Mouse (Mus musculus): Measurements from ENCODE around the gene Pou2f2. TPM values are rescaled to one million over a fixed set of nuclear protein-coding genes. Genes with fewer than 3 reads are reported as not detected.

Gene Pou2f2
- polyA plus RNA-seq, 1 experiment from 2014 or later, result 4.2 TPM

- no peaks in the 10 kb centered on the region for H3K36me3 ChIP-seq (replicated peaks; ENCODE audit: control insufficient read depth, insufficient read depth, low read depth, low read length)
- H3K4me1 ChIP-seq (ENCODE audit: control insufficient read depth, insufficient read depth, low read length), result no peaks in the 10 kb centered on the region
- no peaks in the 10 kb centered on the region for H3K9me3 ChIP-seq (replicated peaks; ENCODE audit: control insufficient read depth, low read length)
- H3K4me3 ChIP-seq (ENCODE audit: low read depth, low read length), result no peak overlapping the region
- no peak overlapping the region for H3K9ac ChIP-seq (replicated peaks; ENCODE audit: low read length)
- H3K4me2 ChIP-seq (ENCODE audit: low read depth, low read length), result no peak overlapping the region
- DNase-seq (ENCODE audit: low spot score), result no peak
- H3K27ac ChIP-seq (replicated peaks; ENCODE audit: low read depth, low read length), result no peak overlapping the region
- WGBS, result 43% methylated on average over 4 of the region's 4 CpGs
- no peaks in the 10 kb centered on the region for H3K27me3 ChIP-seq (ENCODE audit: control insufficient read depth, insufficient read depth, low read length)
- ATAC-seq (replicated peaks; ENCODE audit: insufficient number of reproducible peaks, low FRiP score, low TSS enrichment, low read depth), result no peak
Measured at GRCm38 (mm10) chr7:25099581-25099980, 79.9 kb downstream of the Pou2f2 start.

DNA sequence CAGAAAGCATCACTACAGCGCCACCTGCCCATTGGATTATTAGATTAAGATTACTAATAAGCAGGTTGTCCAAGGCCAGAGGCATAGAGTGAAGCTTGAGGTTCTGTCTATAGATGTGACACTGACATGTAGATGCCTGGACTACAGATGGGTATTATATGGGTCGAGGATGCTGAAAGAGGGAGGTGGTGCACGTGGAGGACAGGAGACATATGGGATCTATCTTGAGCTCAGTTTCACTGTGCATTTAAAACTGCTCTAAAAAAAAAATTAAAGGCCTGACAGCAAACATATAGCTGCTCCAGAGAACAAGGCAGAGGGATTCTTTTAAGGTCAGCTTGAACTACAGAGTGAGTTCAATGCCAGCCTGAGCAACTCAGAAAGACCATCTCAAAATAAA, 81.4 kb downstream of the Pou2f2 start:
- 70% methylated on average over 3 of the region's 3 CpGs for WGBS
- Histone ChIP-seq H3K4me1 (ENCODE audit: control insufficient read depth, insufficient read depth, low read length) (no peaks in the 10 kb centered on the region), H3K36me3 (replicated peaks; ENCODE audit: control insufficient read depth, insufficient read depth, low read depth, low read length) (no peaks in the 10 kb centered on the region), H3K4me2 (ENCODE audit: low read depth, low read length) (no peak overlapping the region), H3K9me3 (replicated peaks; ENCODE audit: control insufficient read depth, low read length) (no peaks in the 10 kb centered on the region), H3K27ac (replicated peaks; ENCODE audit: low read depth, low read length) (no peak overlapping the region), H3K9ac (replicated peaks; ENCODE audit: low read length) (no peak overlapping the region), H3K27me3 (ENCODE audit: control insufficient read depth, insufficient read depth, low read length) (no peaks in the 10 kb centered on the region), H3K4me3 (ENCODE audit: low read depth, low read length) (no peak overlapping the region)
- DNase-seq (ENCODE audit: low spot score), result no peak
- ATAC-seq (replicated peaks; ENCODE audit: insufficient number of reproducible peaks, low FRiP score, low TSS enrichment, low read depth), result no peak

GRCm38 (mm10) chr7:25089875-25090274, 89.7 kb downstream of the Pou2f2 start:
- Histone ChIP-seq H3K4me3 (ENCODE audit: low read depth, low read length) (no peak overlapping the region), H3K27ac (replicated peaks; ENCODE audit: low read depth, low read length) (no peak overlapping the region), H3K9me3 (replicated peaks; ENCODE audit: control insufficient read depth, low read length) (no peaks in the 10 kb centered on the region), H3K27me3 (ENCODE audit: control insufficient read depth, insufficient read depth, low read length) (no peaks in the 10 kb centered on the region), H3K4me1 (ENCODE audit: control insufficient read depth, insufficient read depth, low read length) (peaks cover 2% of the 10 kb centered on the region; the same call in 1 of the 2 replicates), H3K4me2 (ENCODE audit: low read depth, low read length) (no peak overlapping the region), H3K9ac (replicated peaks; ENCODE audit: low read length) (no peak overlapping the region), H3K36me3 (replicated peaks; ENCODE audit: control insufficient read depth, insufficient read depth, low read depth, low read length) (no peaks in the 10 kb centered on the region)
- DNase-seq (ENCODE audit: low spot score) (peak; percentile 34), ATAC-seq (replicated peaks; ENCODE audit: insufficient number of reproducible peaks, low FRiP score, low TSS enrichment, low read depth) (no peak)
- WGBS, result 15% methylated on average over 10 of the region's 10 CpGs

- Histone ChIP-seq H3K27me3 (ENCODE audit: control insufficient read depth, insufficient read depth, low read length) (no peaks in the 10 kb centered on the region), H3K36me3 (replicated peaks; ENCODE audit: control insufficient read depth, insufficient read depth, low read depth, low read length) (peaks cover 1% of the 10 kb centered on the region), H3K4me1 (ENCODE audit: control insufficient read depth, insufficient read depth, low read length) (peaks cover 2% of the 10 kb centered on the region; the same call in 1 of the 2 replicates), H3K27ac (replicated peaks; ENCODE audit: low read depth, low read length) (no peak overlapping the region), H3K4me2 (ENCODE audit: low read depth, low read length) (no peak overlapping the region), H3K9me3 (replicated peaks; ENCODE audit: control insufficient read depth, low read length) (no peaks in the 10 kb centered on the region), H3K9ac (replicated peaks; ENCODE audit: low read length) (no peak overlapping the region; the same call in 1 of the 2 replicates), H3K4me3 (ENCODE audit: low read depth, low read length) (no peak overlapping the region)
- 22% methylated on average over 11 of the region's 11 CpGs for WGBS
- DNase-seq (ENCODE audit: low spot score) (peak; percentile 14), ATAC-seq (replicated peaks; ENCODE audit: insufficient number of reproducible peaks, low FRiP score, low TSS enrichment, low read depth) (0 out of 2 replicates have a peak, but pooled peaks have one; percentile 29)
Measured at GRCm38 (mm10) chr7:25088968-25089367, 90.6 kb downstream of the Pou2f2 start.

DNA sequence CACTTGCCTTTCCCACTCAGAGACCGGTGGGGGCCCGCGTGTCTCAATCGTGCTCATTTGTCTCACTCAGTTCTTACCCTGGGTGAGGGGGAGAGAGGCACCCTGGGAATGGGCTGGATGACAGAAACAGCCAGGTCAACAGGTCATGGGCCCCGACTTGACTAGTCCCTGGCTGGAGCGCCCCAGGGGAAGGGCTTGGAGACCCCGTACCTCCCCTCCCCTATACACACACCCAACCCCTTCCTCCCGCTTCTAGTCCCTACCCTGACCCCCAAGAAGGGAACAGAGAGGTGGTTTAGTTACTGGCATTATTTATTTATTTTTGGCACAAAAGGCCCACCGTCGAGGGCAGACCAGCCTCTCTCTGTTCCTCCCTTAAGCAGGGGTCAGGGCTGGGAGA, 91.0 kb downstream of the Pou2f2 start:
- Histone ChIP-seq H3K9ac (replicated peaks; ENCODE audit: low read length) (no peak overlapping the region; the same call in 1 of the 2 replicates), H3K36me3 (replicated peaks; ENCODE audit: control insufficient read depth, insufficient read depth, low read depth, low read length) (peaks cover 2% of the 10 kb centered on the region), H3K27me3 (ENCODE audit: control insufficient read depth, insufficient read depth, low read length) (no peaks in the 10 kb centered on the region), H3K27ac (replicated peaks; ENCODE audit: low read depth, low read length) (no peak overlapping the region), H3K4me3 (ENCODE audit: low read depth, low read length) (no peak overlapping the region), H3K4me1 (ENCODE audit: control insufficient read depth, insufficient read depth, low read length) (peaks cover 2% of the 10 kb centered on the region; the same call in 1 of the 2 replicates), H3K4me2 (ENCODE audit: low read depth, low read length) (no peak overlapping the region), H3K9me3 (replicated peaks; ENCODE audit: control insufficient read depth, low read length) (no peaks in the 10 kb centered on the region)
- WGBS, result 5% methylated on average over 10 of the region's 10 CpGs
- peak; percentile 40 for DNase-seq (ENCODE audit: low spot score)
- peak; percentile 14; the same call in 1 of the 2 replicates for ATAC-seq (replicated peaks; ENCODE audit: insufficient number of reproducible peaks, low FRiP score, low TSS enrichment, low read depth)

DNA sequence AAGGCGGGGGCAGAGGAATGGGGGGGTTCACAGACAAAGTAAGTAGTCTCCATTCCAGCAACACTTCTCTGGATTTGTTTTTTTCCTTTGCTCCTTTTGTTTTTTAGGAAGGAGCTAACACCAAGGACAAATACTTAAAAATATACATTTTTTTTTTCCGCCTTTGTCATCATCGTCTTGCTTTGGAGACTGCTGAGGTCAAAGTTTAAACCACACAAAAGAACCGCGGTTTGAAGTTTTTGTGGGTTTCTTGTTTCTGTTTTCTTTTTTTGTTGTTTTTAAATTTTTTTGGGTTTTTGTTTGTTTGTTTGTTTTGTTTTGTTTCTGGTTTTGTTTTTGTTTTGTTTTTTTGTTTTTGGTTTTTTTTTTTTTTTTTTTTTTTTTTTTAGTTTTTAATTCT, 91.6 kb downstream of the Pou2f2 start:
- H3K36me3 ChIP-seq (replicated peaks; ENCODE audit: control insufficient read depth, insufficient read depth, low read depth, low read length), result peaks cover 7% of the 10 kb centered on the region
- H3K4me3 ChIP-seq (ENCODE audit: low read depth, low read length), result no peak overlapping the region
- H3K27me3 ChIP-seq (ENCODE audit: control insufficient read depth, insufficient read depth, low read length), result no peaks in the 10 kb centered on the region
- H3K9ac ChIP-seq (replicated peaks; ENCODE audit: low read length), result no peak overlapping the region
- no peaks in the 10 kb centered on the region for H3K9me3 ChIP-seq (replicated peaks; ENCODE audit: control insufficient read depth, low read length)
- whole genome bisulfite sequencing, result 50% methylated on average over 5 of the region's 5 CpGs
- H3K27ac ChIP-seq (replicated peaks; ENCODE audit: low read depth, low read length), result no peak overlapping the region
- H3K4me2 ChIP-seq (ENCODE audit: low read depth, low read length), result no peak overlapping the region
- peaks cover 2% of the 10 kb centered on the region; the same call in 1 of the 2 replicates for H3K4me1 ChIP-seq (ENCODE audit: control insufficient read depth, insufficient read depth, low read length)
- DNase-seq (ENCODE audit: low spot score), result no peak
- no peak for ATAC-seq (replicated peaks; ENCODE audit: insufficient number of reproducible peaks, low FRiP score, low TSS enrichment, low read depth)

GRCm38 (mm10) chr7:25087256-25087912, 92.1 kb downstream of the Pou2f2 start:
- Histone ChIP-seq H3K4me2 (ENCODE audit: low read depth, low read length) (no peak overlapping the region), H3K4me1 (ENCODE audit: control insufficient read depth, insufficient read depth, low read length) (peaks cover 2% of the 10 kb centered on the region; the same call in 1 of the 2 replicates), H3K27ac (replicated peaks; ENCODE audit: low read depth, low read length) (no peak overlapping the region), H3K27me3 (ENCODE audit: control insufficient read depth, insufficient read depth, low read length) (no peaks in the 10 kb centered on the region), H3K36me3 (replicated peaks; ENCODE audit: control insufficient read depth, insufficient read depth, low read depth, low read length) (peaks cover 7% of the 10 kb centered on the region), H3K4me3 (ENCODE audit: low read depth, low read length) (no peak overlapping the region), H3K9ac (replicated peaks; ENCODE audit: low read length) (no peak overlapping the region), H3K9me3 (replicated peaks; ENCODE audit: control insufficient read depth, low read length) (no peaks in the 10 kb centered on the region)
- ATAC-seq (replicated peaks; ENCODE audit: insufficient number of reproducible peaks, low FRiP score, low TSS enrichment, low read depth) (peak; percentile 37; the same call in 1 of the 2 replicates), DNase-seq (ENCODE audit: low spot score) (no peak)
- 45% methylated on average over 10 of the region's 10 CpGs for WGBS

GRCm38 (mm10) chr7:25086656-25087055, 92.9 kb downstream of the Pou2f2 start:
- no peak for DNase-seq (ENCODE audit: low spot score)
- no peak overlapping the region for H3K4me3 ChIP-seq (ENCODE audit: low read depth, low read length)
- H3K9ac ChIP-seq (replicated peaks; ENCODE audit: low read length), result no peak overlapping the region
- peaks cover 2% of the 10 kb centered on the region; the same call in 1 of the 2 replicates for H3K4me1 ChIP-seq (ENCODE audit: control insufficient read depth, insufficient read depth, low read length)
- peaks cover 10% of the 10 kb centered on the region for H3K36me3 ChIP-seq (replicated peaks; ENCODE audit: control insufficient read depth, insufficient read depth, low read depth, low read length)
- 57% methylated on average over 3 of the region's 3 CpGs for WGBS
- H3K27me3 ChIP-seq (ENCODE audit: control insufficient read depth, insufficient read depth, low read length), result no peaks in the 10 kb centered on the region
- no peak overlapping the region for H3K27ac ChIP-seq (replicated peaks; ENCODE audit: low read depth, low read length)
- H3K4me2 ChIP-seq (ENCODE audit: low read depth, low read length), result no peak overlapping the region
- no peaks in the 10 kb centered on the region for H3K9me3 ChIP-seq (replicated peaks; ENCODE audit: control insufficient read depth, low read length)
- no peak for ATAC-seq (replicated peaks; ENCODE audit: insufficient number of reproducible peaks, low FRiP score, low TSS enrichment, low read depth)
